Mouse (Mus musculus): Measurements from ENCODE around the gene Slc16a2. TPM values are rescaled to one million over a fixed set of nuclear protein-coding genes. Genes with fewer than 3 reads are reported as not detected.

Slc16a2 gene
- 1 to 10 TPM; 1.5 to 6.0 TPM for total RNA-seq (2021)
- long read RNA-seq, experiment 1, full-length matches to known transcripts = 7 of 8 reads
- long read RNA-seq, experiment 1, partial matches to known transcripts = 0 of 8 reads
- long read RNA-seq, experiment 1, other reads (novel, unspliced or antisense) = 1 of 8 reads
- long read RNA-seq, experiment 2, full-length matches to known transcripts = 1 of 1 reads
- long read RNA-seq, experiment 2, partial matches to known transcripts = 0 of 1 reads
- long read RNA-seq, experiment 2, other reads (novel, unspliced or antisense) = 0 of 1 reads

GRCm38 (mm10) chrX:103821832-103822196 is at the start of gene Slc16a2:
Gene Slc16a2 (minus strand): TSS chrX:103821983.
- peak within 1 kb of the TSS; percentile 89 for H3K27ac ChIP-seq
- intact Hi-C loops (cut with DNase I) = no loop called here
- H3K4me3 ChIP-seq = peak within 1 kb of the TSS; percentile 75
- no peak for TF ChIP-seq CTCF (IDR thresholded peaks at IDR 0.05)
- DNase-seq = peak; percentile 71

- no peak for TF ChIP-seq CTCF (IDR thresholded peaks at IDR 0.05)
- intact Hi-C loops (cut with DNase I) = no loop called here
Measured at GRCm38 (mm10) chrX:103863502-103863901, 41.7 kb upstream of the Slc16a2 start.

DNA sequence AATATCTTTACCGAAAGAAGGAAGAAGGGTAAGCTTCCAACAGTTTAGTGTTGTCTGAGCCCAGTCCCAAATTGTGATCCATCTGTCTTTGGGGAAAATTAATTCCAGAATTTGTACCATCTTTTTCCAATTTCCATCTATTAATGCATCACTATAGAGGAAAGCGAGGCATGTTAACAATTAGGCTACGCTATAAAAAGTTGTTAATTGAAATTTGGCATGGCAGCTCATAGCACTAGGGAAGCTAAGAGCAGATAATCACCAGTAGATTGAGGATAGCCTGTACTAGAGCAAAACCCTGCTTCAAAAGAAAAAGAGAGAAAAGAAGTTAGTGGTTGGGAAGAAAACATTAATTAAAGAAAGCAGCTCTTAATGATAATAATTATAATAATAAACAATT is 41.1 kb upstream of the Slc16a2 start:
- TF ChIP-seq CTCF (IDR thresholded peaks at IDR 0.05) = no peak
- no peak overlapping the region for H3K4me3 ChIP-seq
- DNase-seq = no peak

More at GRCm38 (mm10) chrX:103863502-103863901, 41.7 kb upstream of the Slc16a2 start:
- no peak for DNase-seq
- H3K27ac ChIP-seq = no peak overlapping the region
- H3K4me3 ChIP-seq = no peak overlapping the region

DNA sequence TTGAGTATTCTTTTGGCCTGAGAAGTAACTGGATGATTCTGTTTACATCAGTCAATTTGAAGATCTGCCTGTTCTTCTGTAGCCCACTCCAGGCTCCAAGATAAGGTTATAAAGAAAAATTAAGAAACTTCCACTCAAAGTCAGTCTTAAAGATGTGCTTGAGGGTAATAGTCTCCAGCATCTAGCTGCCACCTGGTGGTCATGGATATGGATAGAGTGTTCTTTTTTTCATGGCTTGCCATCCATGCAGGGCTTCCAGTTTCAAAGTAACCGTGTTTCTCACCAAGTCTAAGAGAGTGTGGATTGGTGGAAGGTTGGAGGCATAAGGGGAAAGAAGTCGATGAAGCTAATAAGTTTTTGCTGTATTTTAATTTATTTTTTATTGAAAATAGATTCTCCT is 23.5 kb upstream of the Slc16a2 start:
- Histone ChIP-seq H3K4me3 (no peak overlapping the region), H3K27ac (no peak overlapping the region)
- no peak for DNase-seq
- TF ChIP-seq CTCF (IDR thresholded peaks at IDR 0.05) = peak; percentile 66
- intact Hi-C loops (cut with DNase I) = loop anchor here (5.0 kb wide), 2 partner anchors 148 to 368 kb away; no protein-coding TSS in a partner anchor

More for the DNA sequence above, 41.1 kb upstream of the Slc16a2 start:
- no peak overlapping the region for H3K27ac ChIP-seq
- intact Hi-C loops (cut with DNase I) = no loop called here

- TF ChIP-seq CTCF (IDR thresholded peaks at IDR 0.05) = no peak
- H3K27ac ChIP-seq = no peak overlapping the region
- H3K4me3 ChIP-seq = no peak overlapping the region
- intact Hi-C loops (cut with DNase I) = no loop called here
- DNase-seq = no peak
Measured at GRCm38 (mm10) chrX:103828836-103829235, 7.1 kb upstream of the Slc16a2 start.

DNA sequence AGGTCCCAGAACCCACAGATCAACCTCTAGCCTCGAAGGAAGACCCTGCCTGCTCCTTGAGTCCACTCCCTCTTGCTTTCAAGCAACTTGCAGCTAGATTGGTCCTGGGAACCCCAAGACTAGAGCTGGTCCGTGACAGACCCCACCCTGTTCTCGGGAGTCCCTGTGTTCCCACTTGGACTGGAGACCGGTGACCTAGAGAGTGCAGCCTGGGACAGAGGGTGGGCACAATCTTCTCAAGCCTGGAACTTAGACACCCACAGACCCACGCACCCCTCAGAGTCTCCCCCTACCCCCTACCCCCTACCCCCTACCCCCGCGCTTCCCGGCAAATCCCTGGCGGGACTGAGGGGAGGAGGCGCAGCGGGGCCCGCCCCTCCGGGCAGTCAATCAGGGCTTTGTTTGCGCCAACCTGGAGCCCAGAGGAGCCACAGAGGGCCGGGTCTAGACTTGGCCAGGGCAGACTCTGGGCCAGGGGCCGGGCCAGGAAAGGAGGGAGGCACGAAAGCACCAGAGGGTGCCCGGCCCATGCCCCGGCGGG is 558 bp upstream of the Slc16a2 start:
- peak; percentile 63 for DNase-seq
- H3K27ac ChIP-seq = peak overlapping the region; percentile 89
- peak overlapping the region; percentile 75 for H3K4me3 ChIP-seq
- intact Hi-C loops (cut with DNase I) = no loop called here
- no peak for TF ChIP-seq CTCF (IDR thresholded peaks at IDR 0.05)

DNA sequence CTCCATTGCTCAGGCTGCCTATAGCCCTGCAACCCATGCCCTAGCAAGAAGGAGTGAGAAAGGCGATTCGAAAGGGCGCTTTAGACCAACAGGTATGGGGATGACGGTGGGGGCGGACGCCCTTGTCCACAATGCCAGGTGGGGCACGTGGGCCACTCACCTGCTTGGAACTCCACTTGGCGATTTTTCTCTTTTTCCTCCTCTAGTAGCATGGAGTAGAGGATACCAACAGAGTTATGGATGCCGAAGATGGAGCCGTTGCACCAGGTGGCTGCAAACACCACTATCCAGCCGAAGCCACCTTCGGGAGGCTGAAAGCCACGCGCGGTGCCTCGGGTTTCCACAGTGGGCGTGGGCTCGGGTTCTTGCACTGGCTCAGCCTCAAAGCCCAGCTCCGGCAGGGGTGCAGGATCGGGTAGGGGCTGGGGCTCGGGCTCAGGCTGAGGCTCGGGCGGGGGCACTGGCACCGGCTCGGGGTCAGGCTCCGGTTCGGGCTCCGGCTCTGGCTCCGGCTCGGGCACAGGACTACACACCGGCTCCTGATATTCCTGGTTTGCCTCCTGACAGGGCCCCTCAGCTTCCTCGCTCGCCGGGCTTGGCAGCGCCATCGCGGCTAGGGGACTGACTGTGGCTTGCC is 470 bp downstream of the Slc16a2 start:
- no peak for TF ChIP-seq CTCF (IDR thresholded peaks at IDR 0.05)
- peak overlapping the region; percentile 89 for H3K27ac ChIP-seq
- no peak for DNase-seq
- peak overlapping the region; percentile 75 for H3K4me3 ChIP-seq
- intact Hi-C loops (cut with DNase I) = no loop called here

DNA sequence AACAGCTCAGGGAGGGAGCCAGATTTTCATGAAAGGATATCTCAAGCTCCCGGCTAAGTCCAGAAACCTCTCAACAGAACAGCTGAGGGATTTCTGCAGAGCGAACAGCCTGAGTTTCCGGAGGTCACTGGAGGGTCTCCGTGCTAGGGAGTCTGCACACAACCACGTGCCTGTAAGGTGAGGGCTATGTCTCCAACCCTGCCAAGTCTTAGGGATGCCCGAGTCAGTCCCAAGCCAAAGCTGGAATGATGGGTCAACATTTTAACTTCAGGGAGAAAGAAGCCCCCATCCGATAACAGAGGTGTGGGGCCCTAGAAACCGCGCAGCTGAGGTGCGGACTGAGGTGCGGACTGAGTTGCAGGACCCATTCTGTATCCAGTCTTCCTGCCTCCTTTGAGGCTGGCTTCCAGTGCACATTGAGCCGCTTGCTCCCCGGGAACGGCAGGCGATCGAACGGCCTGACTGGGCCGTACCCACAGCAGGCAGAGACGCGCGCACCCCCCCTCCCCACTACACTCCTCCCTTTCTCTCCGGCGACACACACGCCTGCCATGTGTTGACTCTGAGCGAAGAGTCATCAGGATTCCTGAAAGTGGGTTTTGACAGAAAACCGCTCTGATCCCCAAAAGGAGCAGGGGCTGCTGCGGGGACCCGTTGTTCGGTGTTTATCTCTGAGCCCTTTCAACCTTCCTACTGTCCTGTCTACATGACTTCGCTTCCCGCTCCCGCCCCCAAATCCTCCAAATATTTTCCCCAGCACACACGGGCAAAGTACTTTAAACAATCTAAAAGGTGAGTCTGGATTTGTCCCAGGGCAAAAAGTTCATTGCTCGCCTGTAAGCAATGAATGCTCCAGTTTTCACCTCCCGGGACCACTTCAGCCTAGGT is 1.2 kb downstream of the Slc16a2 start:
- no peak for TF ChIP-seq CTCF (IDR thresholded peaks at IDR 0.05)
- DNase-seq = peak; percentile 23
- intact Hi-C loops (cut with DNase I) = no loop called here
- Histone ChIP-seq H3K27ac (peak overlapping the region; percentile 89), H3K4me3 (peak overlapping the region; percentile 75)

DNA sequence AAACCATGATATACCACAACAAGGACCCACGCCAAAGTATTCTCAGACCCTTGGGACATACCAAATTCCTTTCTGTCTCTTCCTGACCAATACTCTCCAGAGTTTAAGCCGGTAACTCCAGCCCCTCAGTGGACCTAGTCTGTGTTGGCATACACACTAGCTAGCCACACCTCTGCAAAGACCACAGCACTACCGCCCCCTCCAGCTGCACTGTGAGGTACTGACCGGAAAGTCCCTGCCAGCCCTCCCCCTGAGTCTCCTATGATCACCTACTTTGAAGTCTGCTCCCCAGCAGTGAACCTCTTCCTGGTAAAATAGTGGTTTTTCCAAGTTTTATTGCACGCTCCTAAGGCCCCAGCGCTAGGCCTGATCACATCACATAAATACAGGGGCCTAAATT is 2.5 kb downstream of the Slc16a2 start:
- Histone ChIP-seq H3K27ac (no peak overlapping the region; the same call in 1 of the 2 replicates), H3K4me3 (peak overlapping the region; percentile 75)
- TF ChIP-seq CTCF (IDR thresholded peaks at IDR 0.05) = no peak
- DNase-seq = no peak
- intact Hi-C loops (cut with DNase I) = no loop called here

GRCm38 (mm10) chrX:103812690-103813089 is 9.1 kb downstream of the Slc16a2 start:
- Histone ChIP-seq H3K27ac (no peak overlapping the region), H3K4me3 (no peak overlapping the region)
- intact Hi-C loops (cut with DNase I) = no loop called here
- no peak for TF ChIP-seq CTCF (IDR thresholded peaks at IDR 0.05)
- no peak for DNase-seq

GRCm38 (mm10) chrX:103810483-103810882 is 11.3 kb downstream of the Slc16a2 start:
- intact Hi-C loops (cut with DNase I) = no loop called here
- no peak for TF ChIP-seq CTCF (IDR thresholded peaks at IDR 0.05)
- no peak overlapping the region for H3K27ac ChIP-seq
- no peak overlapping the region for H3K4me3 ChIP-seq
- no peak for DNase-seq

DNA sequence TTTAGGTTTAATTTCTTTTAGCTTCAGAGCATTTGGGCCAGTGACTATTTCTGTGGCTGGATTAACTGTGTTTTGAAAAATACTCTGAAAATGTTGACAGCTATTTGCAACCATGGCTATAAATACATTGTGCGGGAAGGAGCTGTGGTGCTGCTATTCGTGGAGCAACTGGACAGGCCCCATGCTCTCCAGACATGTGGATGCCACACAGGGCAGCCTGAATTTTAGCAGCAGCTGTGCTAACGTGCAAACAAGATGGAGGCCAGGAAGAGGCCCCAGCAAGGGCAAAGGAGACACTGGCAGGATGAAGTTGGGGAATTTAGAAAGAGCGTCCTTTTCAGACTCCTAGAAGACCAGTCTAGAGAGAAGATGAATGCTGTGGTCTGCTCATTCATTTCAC is 15.4 kb downstream of the Slc16a2 start:
- Histone ChIP-seq H3K4me3 (no peak overlapping the region), H3K27ac (peak overlapping the region; percentile 31; the same call in 1 of the 2 replicates)
- no peak for TF ChIP-seq CTCF (IDR thresholded peaks at IDR 0.05)
- intact Hi-C loops (cut with DNase I) = no loop called here
- DNase-seq = no peak

All from gastrocnemius, adult 2 months (tissue).